Mouse (Mus musculus) lung, embryonic 14.5 days (tissue): ENCODE measurements around the gene Fam57a. TPM values are rescaled to one million over a fixed set of nuclear protein-coding genes. Genes with fewer than 3 reads are reported as not detected.

Source experiments
- ATAC-seq: fragments of 200-750 bp; cut with Nextera tagmentation; 2 replicates; pipeline ENCODE4 v1.8.0; 2017; ENCODE audit warnings: mild to moderate bottlenecking, moderate TSS enrichment, moderate library complexity; ENCODE audit not compliant: insufficient read depth
- DNase-seq: peaks from one replicate; pipeline ENCODE4 v3.0.0-alpha.2; 2015
- H3K27ac ChIP-seq: fragments of 300-500 bp; sonication (generic); 2 replicates; pipeline ENCODE4 v1.5.1; 2014; ENCODE audit warnings: low read depth, mild to moderate bottlenecking, moderate library complexity
- H3K27me3 ChIP-seq: fragments of 300-500 bp; sonication (generic); 2 replicates; pipeline ENCODE4 v1.6.1; 2014; ENCODE audit warnings: low read length, control low read depth; ENCODE audit not compliant: insufficient read depth
- H3K36me3 ChIP-seq: fragments of 300-500 bp; sonication (generic); 2 replicates; pipeline ENCODE4 v1.6.1; 2014; ENCODE audit warnings: control low read depth; ENCODE audit not compliant: insufficient read depth
- H3K4me1 ChIP-seq: fragments of 300-500 bp; sonication (generic); 2 replicates; pipeline ENCODE4 v1.6.1; 2014; ENCODE audit warnings: antibody characterized with exemption, control low read depth; ENCODE audit not compliant: insufficient read depth
- H3K4me2 ChIP-seq: fragments of 300-500 bp; sonication (generic); 2 replicates; pipeline ENCODE4 v1.6.1; 2014; ENCODE audit warnings: mild to moderate bottlenecking
- H3K4me3 ChIP-seq: fragments of 300-500 bp; sonication (generic); 2 replicates; pipeline ENCODE4 v1.5.1; 2014; ENCODE audit warnings: low read depth, low read length
- H3K9ac ChIP-seq: fragments of 300-500 bp; sonication (generic); 2 replicates; pipeline ENCODE4 v1.6.1; 2014
- H3K9me3 ChIP-seq: fragments of 300-500 bp; sonication (generic); 2 replicates; pipeline ENCODE4 v1.6.1; 2016; ENCODE audit warnings: low read depth, low read length, control low read depth
- CTCF ChIP-seq: IDR thresholded peaks from 2 replicates; pipeline ENCODE4 v1.5.1; 2016; ENCODE audit warnings: antibody characterized with exemption, low read depth
- WGBS: fragments of 180-500 bp; shearing (Covaris S2); extraction: QIAGEN DNeasy Blood & Tissue Kit; methylation state at CpG from one replicate; pipeline ENCODE4 v1.1.7; 2014; 5-methylcytosine and 5-hydroxymethylcytosine counted together
- polyA plus RNA-seq: library from polyadenylated mRNA; unstranded; fragments of >200 nt; fragmentation: Nextera tagmentation; extraction: Ambion mirVana; gene quantifications from 2 replicates; pipeline ENCODE4 v1.2.1, GENCODE M21; 2014

Fam57a gene
- polyA plus RNA-seq, 1 experiment from 2014 or later, result 38.3 TPM

DNA sequence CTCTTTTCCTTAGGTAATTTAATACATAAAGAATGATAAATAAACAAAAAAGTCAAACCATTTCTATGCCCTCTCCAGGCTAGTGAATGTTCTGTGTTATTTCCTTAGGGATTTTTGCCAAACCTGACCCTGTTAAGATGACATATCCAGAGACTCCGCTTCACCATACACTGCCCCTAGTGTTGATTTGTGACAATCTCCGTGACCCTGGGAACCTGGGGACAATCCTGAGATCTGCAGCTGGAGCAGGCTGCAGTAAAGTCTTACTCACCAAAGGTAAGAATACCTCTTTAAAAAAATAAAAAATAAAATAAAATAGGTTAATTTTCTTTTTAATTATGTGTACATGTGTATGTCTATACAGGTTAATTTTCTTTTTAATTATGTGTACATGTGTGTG, 67.8 kb downstream of the Fam57a start:
- no peaks in the 10 kb centered on the region for H3K4me1 ChIP-seq
- no peak overlapping the region for H3K4me3 ChIP-seq
- H3K36me3 ChIP-seq, result peaks cover 38% of the 10 kb centered on the region
- H3K9ac ChIP-seq, result no peak overlapping the region
- H3K27me3 ChIP-seq, result no peaks in the 10 kb centered on the region
- no peak overlapping the region for H3K4me2 ChIP-seq
- WGBS, result 48% methylated on average over 2 of the region's 2 CpGs
- TF ChIP-seq CTCF, result peak; percentile 30; the same call in 1 of the 2 replicates
- no peak for ATAC-seq
- DNase-seq, result no peak
- no peak overlapping the region for H3K27ac ChIP-seq
- no peaks in the 10 kb centered on the region for H3K9me3 ChIP-seq

DNA sequence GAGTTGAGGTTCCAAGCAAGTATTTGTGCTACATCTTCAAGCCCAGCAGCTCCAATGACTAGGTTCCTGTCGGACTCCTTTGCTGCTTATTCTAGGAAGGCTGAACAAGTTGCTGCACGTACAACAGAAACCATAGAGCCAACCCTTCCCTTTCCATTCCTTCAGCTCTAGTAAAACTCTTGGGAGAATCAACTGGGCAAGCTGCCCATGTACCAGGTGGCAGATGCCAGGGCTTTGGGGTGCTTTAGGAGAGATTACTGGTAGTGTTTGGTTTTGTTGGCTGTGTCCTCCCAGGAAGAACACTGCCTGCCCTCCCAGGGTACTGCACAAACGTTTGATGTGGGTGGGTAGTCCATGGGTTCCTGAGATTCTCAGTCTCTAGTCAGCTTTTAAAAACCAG, 72.6 kb downstream of the Fam57a start:
- WGBS, result 48% methylated on average over 3 of the region's 3 CpGs
- no peak for DNase-seq

DNA sequence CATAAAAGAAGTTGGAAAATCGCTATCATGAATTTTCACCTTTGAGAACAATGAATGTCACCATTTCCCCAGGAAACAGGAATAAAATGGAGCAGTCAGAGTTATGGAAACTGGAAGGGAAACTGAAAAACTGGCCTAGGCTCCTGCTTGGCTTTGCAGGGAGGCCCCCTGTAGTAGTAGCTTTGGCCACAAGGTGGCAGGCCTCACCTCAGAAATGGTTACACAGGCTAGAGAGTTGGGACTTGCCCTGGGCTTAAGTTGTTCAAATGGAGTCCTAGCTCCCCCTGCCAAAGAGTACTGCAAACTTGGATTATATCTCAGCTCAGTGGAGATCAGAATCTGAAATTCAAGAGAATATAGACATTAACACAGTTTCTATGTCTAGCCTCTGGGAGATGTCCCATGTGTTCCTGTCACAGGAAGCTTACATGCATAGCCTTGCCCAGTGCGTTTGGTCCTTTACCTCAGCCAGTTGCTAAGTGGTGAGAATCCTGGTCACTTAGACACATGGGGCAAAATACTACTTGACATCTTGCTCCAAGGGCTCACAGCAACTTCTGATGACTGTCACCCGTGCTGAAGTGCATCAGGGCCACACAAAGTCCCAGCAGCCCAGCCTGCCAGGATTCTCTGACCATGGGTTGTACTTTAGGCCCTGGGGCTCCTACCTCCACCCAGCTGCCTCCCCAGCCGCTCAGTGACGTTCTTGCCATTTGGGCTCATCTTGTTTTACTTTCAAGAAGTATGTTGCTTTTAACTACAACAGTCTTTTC, 73.9 kb downstream of the Fam57a start:
- H3K4me1 ChIP-seq, result no peaks in the 10 kb centered on the region
- H3K36me3 ChIP-seq, result peaks cover 34% of the 10 kb centered on the region
- H3K4me2 ChIP-seq, result no peak overlapping the region
- H3K9me3 ChIP-seq, result no peaks in the 10 kb centered on the region
- DNase-seq, result peak; percentile 95
- peak; percentile 81 for ATAC-seq
- peak; percentile 91 for TF ChIP-seq CTCF
- WGBS, result 34% methylated on average over 5 of the region's 5 CpGs
- peak overlapping the region; percentile 47; the same call in 1 of the 2 replicates for H3K27ac ChIP-seq
- no peak overlapping the region for H3K9ac ChIP-seq
- no peaks in the 10 kb centered on the region for H3K27me3 ChIP-seq
- H3K4me3 ChIP-seq, result no peak overlapping the region

More for the DNA sequence above, 72.6 kb downstream of the Fam57a start:
- H3K27ac ChIP-seq, result no peak overlapping the region
- no peak overlapping the region for H3K4me2 ChIP-seq
- H3K36me3 ChIP-seq, result peaks cover 34% of the 10 kb centered on the region
- no peaks in the 10 kb centered on the region for H3K4me1 ChIP-seq
- no peak overlapping the region for H3K9ac ChIP-seq
- ATAC-seq, result no peak
- H3K9me3 ChIP-seq, result no peaks in the 10 kb centered on the region
- no peaks in the 10 kb centered on the region for H3K27me3 ChIP-seq
- no peak for TF ChIP-seq CTCF
- H3K4me3 ChIP-seq, result no peak overlapping the region

DNA sequence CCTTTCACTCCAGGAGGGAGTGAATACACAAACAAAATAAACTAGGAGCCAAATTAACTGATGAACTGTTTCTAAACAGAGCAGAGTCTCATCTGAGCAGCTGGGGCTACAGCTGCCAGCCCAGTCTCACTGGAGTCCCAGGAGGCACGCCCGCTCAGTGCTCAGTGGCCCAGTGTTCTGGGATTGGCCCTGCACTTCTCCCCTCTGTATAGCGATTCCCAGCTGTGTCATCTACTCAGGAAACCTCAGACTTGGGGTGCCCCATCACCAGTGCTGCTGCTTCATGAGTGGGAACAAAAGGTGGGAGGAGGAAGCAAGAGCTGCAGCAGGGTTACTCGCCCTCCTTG, 74.4 kb downstream of the Fam57a start:
- Histone ChIP-seq H3K4me3 (no peak overlapping the region), H3K36me3 (peaks cover 28% of the 10 kb centered on the region), H3K9ac (peak overlapping the region; percentile 6; the same call in 1 of the 2 replicates), H3K27me3 (no peaks in the 10 kb centered on the region), H3K27ac (no peak overlapping the region; the same call in 1 of the 2 replicates), H3K4me2 (no peak overlapping the region), H3K9me3 (no peaks in the 10 kb centered on the region), H3K4me1 (no peaks in the 10 kb centered on the region)
- no peak for TF ChIP-seq CTCF
- whole genome bisulfite sequencing, result 58% methylated on average over 4 of the region's 4 CpGs
- peak; percentile 36 for DNase-seq
- peak; percentile 55; the same call in 1 of the 2 replicates for ATAC-seq

DNA sequence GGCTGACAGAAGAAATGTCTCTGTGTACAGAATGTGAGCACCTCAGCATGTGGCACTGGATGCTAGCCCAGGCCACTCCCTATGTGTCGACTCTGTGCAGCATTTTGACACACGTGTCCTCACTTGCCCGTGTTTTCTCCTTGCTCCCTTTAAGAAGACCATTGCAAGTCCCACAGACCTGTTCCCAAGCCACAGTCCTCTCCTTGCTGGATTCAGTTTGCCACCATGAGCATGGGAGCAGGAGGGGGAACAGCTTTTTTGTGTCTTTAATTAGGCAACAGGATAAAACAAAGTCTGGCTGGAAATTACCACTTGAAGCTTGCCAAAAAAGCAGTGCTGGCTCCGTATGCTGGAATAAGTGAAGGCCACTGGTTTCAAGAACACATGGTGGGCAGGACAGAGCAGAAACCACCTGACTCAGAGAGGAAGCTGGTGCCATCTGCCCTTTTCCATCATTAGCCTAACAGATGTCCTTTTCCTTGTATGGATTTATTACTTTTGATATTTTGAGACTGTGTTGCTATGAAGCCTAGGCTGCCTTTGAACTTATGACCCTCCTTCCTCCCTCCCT, 76.0 kb downstream of the Fam57a start:
- WGBS, result 60% methylated on average over 4 of the region's 4 CpGs
- Histone ChIP-seq H3K9me3 (no peaks in the 10 kb centered on the region), H3K27ac (no peak overlapping the region), H3K9ac (no peak overlapping the region), H3K36me3 (peaks cover 17% of the 10 kb centered on the region), H3K4me2 (no peak overlapping the region), H3K4me3 (no peak overlapping the region), H3K4me1 (no peaks in the 10 kb centered on the region), H3K27me3 (no peaks in the 10 kb centered on the region)
- DNase-seq (no peak), ATAC-seq (no peak)
- no peak for TF ChIP-seq CTCF

DNA sequence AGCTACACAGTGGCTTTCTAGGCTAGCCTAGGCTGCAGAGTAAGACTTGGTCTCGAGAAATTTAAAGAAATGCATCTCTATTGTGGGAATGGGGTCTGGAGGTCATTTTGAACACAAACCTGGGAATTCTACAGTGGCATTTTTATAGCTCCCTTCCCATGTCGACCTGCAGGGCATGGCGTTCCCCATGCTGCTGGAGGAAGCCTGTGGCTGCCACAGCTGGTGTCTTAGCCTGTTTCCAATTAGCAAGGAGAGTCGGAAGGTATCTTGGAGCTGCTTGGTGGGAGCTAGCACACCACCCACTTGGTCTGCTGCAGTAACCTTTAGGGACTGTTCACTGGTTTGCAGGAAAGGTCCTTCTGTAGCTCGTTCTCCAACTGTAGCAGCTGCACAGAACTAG, 76.7 kb downstream of the Fam57a start:
- no peak overlapping the region for H3K9ac ChIP-seq
- 36% methylated on average over 5 of the region's 5 CpGs for WGBS
- H3K4me2 ChIP-seq, result no peak overlapping the region
- H3K9me3 ChIP-seq, result no peaks in the 10 kb centered on the region
- ATAC-seq (no peak), DNase-seq (no peak)
- no peak for TF ChIP-seq CTCF
- no peaks in the 10 kb centered on the region for H3K4me1 ChIP-seq
- H3K27me3 ChIP-seq, result no peaks in the 10 kb centered on the region
- no peak overlapping the region for H3K27ac ChIP-seq
- H3K4me3 ChIP-seq, result no peak overlapping the region
- H3K36me3 ChIP-seq, result peaks cover 17% of the 10 kb centered on the region; the same call in 1 of the 2 replicates

DNA sequence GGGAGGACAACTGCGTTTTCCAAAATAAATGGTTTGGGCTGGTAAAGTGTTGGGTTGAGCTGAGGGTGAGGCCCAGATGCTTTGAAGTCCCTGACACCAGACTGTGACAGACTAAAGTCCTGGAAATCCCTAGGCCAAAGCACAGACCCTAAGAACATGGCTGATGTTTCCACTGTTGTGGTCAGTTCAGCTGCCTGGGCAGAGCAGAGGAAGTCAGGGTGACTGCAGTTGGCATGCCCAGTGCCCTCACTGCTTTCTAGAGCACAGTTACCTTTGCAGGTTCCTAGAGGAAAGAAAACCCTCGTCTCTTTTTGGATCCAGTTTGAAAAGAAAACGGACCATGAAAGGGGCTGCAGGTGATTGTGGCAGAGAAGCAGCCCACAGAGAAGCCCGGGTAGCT, 77.9 kb downstream of the Fam57a start:
- no peak for ATAC-seq
- Histone ChIP-seq H3K27ac (no peak overlapping the region), H3K36me3 (peaks cover 20% of the 10 kb centered on the region; the same call in 1 of the 2 replicates), H3K9me3 (no peaks in the 10 kb centered on the region), H3K9ac (no peak overlapping the region), H3K27me3 (no peaks in the 10 kb centered on the region), H3K4me2 (no peak overlapping the region), H3K4me1 (no peaks in the 10 kb centered on the region), H3K4me3 (no peak overlapping the region)
- DNase-seq, result no peak
- 67% methylated on average over 4 of the region's 4 CpGs for WGBS
- TF ChIP-seq CTCF, result no peak
